Mouse (Mus musculus) kidney, postnatal 0 days (tissue): ENCODE data around the gene Slc35g1. TPM values are rescaled to one million over a fixed set of nuclear protein-coding genes. Genes with fewer than 3 reads are reported as not detected.

ENCODE experiments used
- ATAC-seq: fragments of 200-750 bp; cut with Nextera tagmentation; replicated peaks from 2 replicates; pipeline ENCODE4 v1.8.0; 2017; ENCODE audit warnings: low read depth, moderate number of reproducible peaks, moderate TSS enrichment, moderate library complexity; ENCODE audit not compliant: low FRiP score
- DNase-seq: peaks from one replicate; pipeline ENCODE4 v3.0.0-alpha.2; 2016; ENCODE audit warnings: low spot score
- H3K27ac ChIP-seq: fragments of 300-500 bp; sonication (generic); 2 replicates; pipeline ENCODE4 v1.5.1; 2014; ENCODE audit warnings: mild to moderate bottlenecking
- H3K27me3 ChIP-seq: fragments of 300-500 bp; sonication (generic); 2 replicates; pipeline ENCODE4 v1.6.1; 2014; ENCODE audit warnings: low read length, mixed read lengths; ENCODE audit not compliant: insufficient read depth
- H3K36me3 ChIP-seq: fragments of 300-500 bp; sonication (generic); 2 replicates; pipeline ENCODE4 v1.6.1; 2014; ENCODE audit warnings: low read length, mixed read lengths; ENCODE audit not compliant: insufficient read depth
- H3K4me1 ChIP-seq: fragments of 300-500 bp; sonication (generic); replicated peaks from 2 replicates; pipeline ENCODE4 v1.6.1; 2014; ENCODE audit warnings: antibody characterized with exemption, low read length, mixed read lengths; ENCODE audit not compliant: insufficient read depth
- H3K4me2 ChIP-seq: fragments of 300-500 bp; sonication (generic); 2 replicates; pipeline ENCODE4 v1.6.1; 2014; ENCODE audit warnings: mild to moderate bottlenecking, low read length, moderate library complexity, mixed read lengths
- H3K4me3 ChIP-seq: fragments of 300-500 bp; sonication (generic); replicated peaks from 2 replicates; pipeline ENCODE4 v1.5.1; 2014; ENCODE audit warnings: low read depth, low read length
- H3K9ac ChIP-seq: fragments of 300-500 bp; sonication (generic); 2 replicates; pipeline ENCODE4 v1.6.1; 2014; ENCODE audit warnings: low read depth, low read length
- H3K9me3 ChIP-seq: fragments of 300-500 bp; sonication (generic); replicated peaks from 2 replicates; pipeline ENCODE4 v1.6.1; 2016; ENCODE audit warnings: low read length, inconsistent platforms, mixed read lengths
- CTCF ChIP-seq: IDR thresholded peaks from 2 replicates; pipeline ENCODE4 v1.5.1; 2016; ENCODE audit warnings: antibody characterized with exemption, low read depth, mild to moderate bottlenecking, moderate library complexity
- WGBS: fragments of 180-500 bp; shearing (Covaris S2); extraction: QIAGEN DNeasy Blood & Tissue Kit; methylation state at CpG from one replicate; pipeline ENCODE4 v1.1.7; 2014; 5-methylcytosine and 5-hydroxymethylcytosine counted together
- polyA plus RNA-seq: library from polyadenylated mRNA; unstranded; fragments of >200 nt; fragmentation: Nextera tagmentation; extraction: Ambion mirVana; gene quantifications from 2 replicates; pipeline ENCODE4 v1.2.1, GENCODE M21; 2015

The Slc35g1 gene
- polyA plus RNA-seq, 1 experiment from 2014 or later: 8.7 TPM

DNA sequence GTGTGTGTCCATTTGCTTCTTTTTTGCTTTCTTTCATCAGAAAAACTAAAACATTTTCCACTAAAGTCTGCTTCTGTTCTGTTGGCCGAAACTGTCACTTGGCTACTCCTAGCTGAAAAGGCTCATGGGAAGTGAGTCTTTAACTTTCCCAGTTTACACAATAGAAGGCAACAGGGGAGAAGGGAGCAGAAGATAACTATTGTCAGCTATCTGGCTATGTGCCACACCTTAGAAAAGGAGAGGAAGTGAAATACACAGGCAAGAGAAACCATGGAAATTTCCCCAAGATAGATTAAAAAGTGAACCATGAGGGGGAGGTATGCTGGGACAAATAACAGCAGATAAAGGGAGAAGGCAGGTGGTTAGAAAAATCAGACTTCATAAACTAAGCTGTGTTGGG, 41.5 kb upstream of the Slc35g1 start:
- TF ChIP-seq CTCF: no peak
- Histone ChIP-seq H3K4me2 (no peak overlapping the region), H3K9me3 (no peaks in the 10 kb centered on the region), H3K9ac (no peak overlapping the region), H3K4me3 (no peak overlapping the region), H3K27me3 (no peaks in the 10 kb centered on the region), H3K27ac (no peak overlapping the region), H3K4me1 (no peaks in the 10 kb centered on the region), H3K36me3 (no peaks in the 10 kb centered on the region)
- WGBS: 84% methylated on average over 1 of the region's 1 CpGs
- DNase-seq (no peak), ATAC-seq (no peak)

DNA sequence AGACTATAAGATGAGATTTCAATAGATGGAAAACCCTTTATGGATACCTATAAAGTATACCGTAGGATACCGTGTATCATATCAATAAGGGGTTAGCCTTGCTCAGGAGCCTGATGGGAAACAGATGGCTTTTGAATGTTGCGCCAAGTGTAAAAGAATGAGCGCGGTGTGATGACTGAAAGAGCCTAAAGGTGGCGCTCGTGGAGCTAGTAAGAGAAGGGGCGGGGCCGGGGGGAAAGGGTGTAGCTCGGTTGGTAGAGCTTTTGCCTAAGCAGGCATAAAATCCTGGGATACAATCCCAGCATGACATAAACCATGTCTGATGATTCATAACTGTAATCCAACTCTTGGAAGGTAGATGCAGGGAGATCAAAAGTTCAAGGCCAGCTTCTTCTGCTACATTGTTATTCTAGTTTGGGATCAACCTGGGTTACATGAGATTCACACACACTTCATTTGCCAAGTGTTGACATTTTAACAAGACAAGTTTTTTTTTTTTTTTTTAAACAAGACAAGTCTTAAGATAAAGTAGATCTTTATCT, 40.9 kb upstream of the Slc35g1 start:
- no peak for DNase-seq
- Histone ChIP-seq H3K4me2 (no peak overlapping the region), H3K4me1 (no peaks in the 10 kb centered on the region), H3K36me3 (no peaks in the 10 kb centered on the region), H3K27ac (no peak overlapping the region), H3K27me3 (no peaks in the 10 kb centered on the region), H3K4me3 (no peak overlapping the region), H3K9ac (no peak overlapping the region), H3K9me3 (no peaks in the 10 kb centered on the region)
- TF ChIP-seq CTCF: no peak
- WGBS: 76% methylated on average over 10 of the region's 10 CpGs
- ATAC-seq: no peak

DNA sequence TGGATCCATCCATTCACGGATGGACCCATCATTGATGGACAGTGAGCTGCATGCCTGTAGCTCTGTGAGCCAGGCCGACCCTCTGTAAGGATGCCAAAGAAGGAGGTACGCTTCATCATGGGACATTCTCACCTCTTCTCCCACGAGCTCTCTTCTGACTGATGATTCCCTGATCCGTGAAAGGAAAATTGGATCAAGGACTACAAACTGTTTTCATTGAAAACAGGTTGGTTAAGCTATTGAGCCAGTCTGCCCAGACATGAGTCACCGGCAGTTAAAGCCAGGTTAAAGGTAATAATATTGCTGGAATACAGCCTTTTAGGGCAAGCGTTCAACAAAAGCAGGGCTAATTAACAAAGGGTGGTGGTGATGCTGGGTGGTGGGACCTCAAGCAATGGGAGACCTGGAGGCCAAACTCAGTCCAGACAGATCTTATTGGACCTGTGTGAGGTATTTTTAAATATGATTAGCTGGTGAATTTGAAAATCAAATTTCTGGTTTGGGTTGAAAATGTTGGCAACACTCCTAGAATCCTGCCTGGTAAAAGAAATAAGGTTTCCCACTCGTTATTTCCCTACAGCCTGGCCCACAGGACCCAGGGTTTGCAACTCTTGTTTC, 39.5 kb upstream of the Slc35g1 start:
- Histone ChIP-seq H3K4me3 (no peak overlapping the region), H3K4me1 (no peaks in the 10 kb centered on the region), H3K27ac (no peak overlapping the region), H3K4me2 (no peak overlapping the region), H3K9me3 (no peaks in the 10 kb centered on the region), H3K27me3 (no peaks in the 10 kb centered on the region), H3K36me3 (no peaks in the 10 kb centered on the region), H3K9ac (no peak overlapping the region)
- WGBS: 63% methylated on average over 8 of the region's 8 CpGs
- no peak for TF ChIP-seq CTCF
- DNase-seq: no peak
- ATAC-seq: no peak

DNA sequence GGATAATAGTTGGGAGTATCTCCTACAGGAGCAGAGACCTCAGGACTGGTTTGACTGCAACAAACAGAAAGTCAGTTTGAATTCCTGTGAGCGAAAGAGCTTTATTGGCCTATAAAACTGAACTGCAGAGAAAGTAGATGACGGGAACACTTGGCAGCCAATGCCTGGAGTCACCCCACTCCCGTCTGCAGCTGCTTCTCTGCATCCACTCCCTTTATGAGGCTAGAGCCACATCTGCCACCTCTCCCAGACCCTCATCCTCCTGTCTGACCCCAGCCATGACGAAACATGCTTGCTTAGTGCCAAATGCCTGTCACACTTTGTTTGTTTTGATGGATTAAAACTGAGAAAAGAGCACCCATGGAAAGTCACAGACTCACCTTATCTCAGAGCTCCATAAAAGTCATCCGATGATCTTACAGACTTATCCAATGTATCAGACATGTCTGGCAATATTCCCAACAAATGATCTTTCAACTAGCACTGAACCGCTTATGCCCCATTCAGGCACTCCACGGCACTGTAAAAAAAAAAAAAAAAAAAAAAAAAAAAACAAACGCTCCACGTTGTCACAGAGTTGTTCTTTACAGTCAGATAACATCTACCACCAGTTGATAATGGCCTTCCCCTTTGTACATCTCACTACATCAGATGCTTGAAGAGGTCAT, 37.7 kb upstream of the Slc35g1 start:
- whole genome bisulfite sequencing: 36% methylated on average over 9 of the region's 9 CpGs
- ATAC-seq: no peak
- H3K36me3 ChIP-seq: no peaks in the 10 kb centered on the region
- H3K4me2 ChIP-seq: no peak overlapping the region
- H3K4me1 ChIP-seq: no peaks in the 10 kb centered on the region
- DNase-seq: peak; percentile 26
- H3K9me3 ChIP-seq: no peaks in the 10 kb centered on the region
- no peaks in the 10 kb centered on the region for H3K27me3 ChIP-seq
- H3K27ac ChIP-seq: no peak overlapping the region
- H3K9ac ChIP-seq: no peak overlapping the region
- H3K4me3 ChIP-seq: no peak overlapping the region
- TF ChIP-seq CTCF: no peak

DNA sequence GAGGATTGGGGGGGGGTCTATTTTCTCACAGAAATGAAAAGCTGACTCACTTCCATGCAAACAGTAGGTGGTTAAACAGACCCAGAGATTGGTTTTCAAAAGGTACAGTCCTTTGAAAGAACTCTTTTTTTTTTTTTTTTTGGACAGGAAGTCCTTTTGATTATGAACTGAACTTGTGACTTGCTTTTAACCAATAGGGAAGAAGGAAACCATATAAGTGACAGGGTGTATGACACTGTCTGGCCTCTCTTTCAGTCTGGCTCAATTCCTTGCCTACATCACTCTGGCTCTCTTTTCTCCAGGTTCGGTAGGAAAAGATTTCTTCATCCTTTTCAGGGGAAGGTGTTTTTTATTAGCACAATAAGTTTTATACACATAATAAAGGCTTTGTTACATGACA, 36.5 kb upstream of the Slc35g1 start:
- no peak for TF ChIP-seq CTCF
- DNase-seq (no peak), ATAC-seq (no peak)
- 71% methylated on average over 1 of the region's 1 CpGs for WGBS
- H3K27me3 ChIP-seq: no peaks in the 10 kb centered on the region
- H3K9ac ChIP-seq: no peak overlapping the region
- no peak overlapping the region for H3K4me3 ChIP-seq
- H3K4me1 ChIP-seq: 0 out of 2 replicates have a peak, but pooled peaks cover 5% of the 10 kb centered on the region
- no peaks in the 10 kb centered on the region for H3K36me3 ChIP-seq
- H3K9me3 ChIP-seq: no peaks in the 10 kb centered on the region
- H3K4me2 ChIP-seq: no peak overlapping the region
- no peak overlapping the region for H3K27ac ChIP-seq

DNA sequence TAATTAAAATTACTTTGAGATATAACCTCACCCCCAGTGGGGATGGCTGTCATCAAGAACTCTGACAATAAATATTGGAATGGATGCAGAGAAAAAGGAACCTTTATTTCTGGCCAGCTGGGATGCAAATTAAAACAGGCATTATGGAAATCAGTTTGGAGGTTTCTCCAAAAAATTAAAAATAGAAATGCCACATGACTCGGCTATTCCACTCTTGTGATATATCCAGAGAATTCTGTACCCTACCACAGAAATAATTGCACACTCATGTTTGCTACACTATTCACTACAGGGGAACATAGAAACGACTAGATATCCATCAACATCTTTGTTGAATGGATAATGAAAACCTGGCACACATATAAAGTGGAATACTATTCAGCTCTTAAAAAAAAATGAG, 33.9 kb upstream of the Slc35g1 start:
- DNase-seq: no peak
- Histone ChIP-seq H3K36me3 (no peaks in the 10 kb centered on the region), H3K9ac (no peak overlapping the region), H3K4me3 (no peak overlapping the region), H3K4me1 (0 out of 2 replicates have a peak, but pooled peaks cover 5% of the 10 kb centered on the region), H3K9me3 (no peaks in the 10 kb centered on the region), H3K4me2 (no peak overlapping the region), H3K27me3 (no peaks in the 10 kb centered on the region), H3K27ac (no peak overlapping the region)
- TF ChIP-seq CTCF: no peak
- 88% methylated on average over 2 of the region's 2 CpGs for WGBS
- ATAC-seq: no peak
